Mouse (Mus musculus) heart, embryonic 13.5 days (tissue): Measurements from ENCODE around the gene Sycp1. TPM values are rescaled to one million over a fixed set of nuclear protein-coding genes. Genes with fewer than 3 reads are reported as not detected.

Experiments
- ATAC-seq: fragments of 200-750 bp; cut with Nextera tagmentation; 2 replicates; pipeline ENCODE4 v1.8.0; 2017; ENCODE audit warnings: moderate TSS enrichment; ENCODE audit not compliant: insufficient number of reproducible peaks, low FRiP score, low TSS enrichment; ENCODE audit errors: extremely low read depth
- H3K27ac ChIP-seq: fragments of 300-500 bp; sonication (generic); replicated peaks from 2 replicates; pipeline ENCODE4 v1.5.1; 2015; ENCODE audit warnings: moderate library complexity, mild to moderate bottlenecking, inconsistent platforms
- H3K27me3 ChIP-seq: fragments of 300-500 bp; sonication (generic); replicated peaks from 2 replicates; pipeline ENCODE4 v1.6.1; 2015; ENCODE audit warnings: mild to moderate bottlenecking, inconsistent platforms
- H3K36me3 ChIP-seq: fragments of 300-500 bp; sonication (generic); 2 replicates; pipeline ENCODE4 v1.6.1; 2015; ENCODE audit warnings: mild to moderate bottlenecking, inconsistent platforms
- H3K4me1 ChIP-seq: fragments of 300-500 bp; sonication (generic); 2 replicates; pipeline ENCODE4 v1.6.1; 2015; ENCODE audit warnings: inconsistent platforms
- H3K4me2 ChIP-seq: fragments of 300-500 bp; sonication (generic); 2 replicates; pipeline ENCODE4 v1.6.1; 2015; ENCODE audit warnings: inconsistent platforms, mild to moderate bottlenecking, moderate library complexity
- H3K4me3 ChIP-seq: fragments of 300-500 bp; sonication (generic); 2 replicates; pipeline ENCODE4 v1.5.1; 2015; ENCODE audit warnings: moderate library complexity, mild to moderate bottlenecking, inconsistent platforms
- H3K9ac ChIP-seq: fragments of 300-500 bp; sonication (generic); 2 replicates; pipeline ENCODE4 v1.6.1; 2015; ENCODE audit warnings: inconsistent platforms, mild to moderate bottlenecking, moderate library complexity
- H3K9me3 ChIP-seq: fragments of 300-500 bp; sonication (generic); 2 replicates; pipeline ENCODE4 v1.6.1; 2016; ENCODE audit warnings: inconsistent platforms
- WGBS: fragments of 180-500 bp; shearing (Covaris S2); methylation state at CpG from one replicate; pipeline ENCODE4 v1.1.7; 2015; ENCODE audit warnings: mixed read lengths; 5-methylcytosine and 5-hydroxymethylcytosine counted together
- polyA plus RNA-seq: library from polyadenylated mRNA; unstranded; fragments of >200 nt; fragmentation: Nextera tagmentation; extraction: Ambion mirVana; gene quantifications from 2 replicates; pipeline ENCODE4 v1.2.1, GENCODE M21; 2015

Sycp1 gene
- polyA plus RNA-seq, 1 experiment from 2014 or later: not detected

- H3K9ac ChIP-seq: no peak overlapping the region
- no peaks in the 10 kb centered on the region for H3K27me3 ChIP-seq
- H3K4me3 ChIP-seq: no peak overlapping the region
- no peak for ATAC-seq
- 78% methylated on average over 3 of the region's 3 CpGs for WGBS
- H3K9me3 ChIP-seq: no peaks in the 10 kb centered on the region
- no peak overlapping the region for H3K4me2 ChIP-seq
- no peaks in the 10 kb centered on the region for H3K36me3 ChIP-seq
- no peaks in the 10 kb centered on the region for H3K4me1 ChIP-seq
- H3K27ac ChIP-seq: no peak overlapping the region
Observed at GRCm38 (mm10) chr3:102946312-102946711, 10.4 kb upstream of the Sycp1 start.

- H3K9ac ChIP-seq: no peak overlapping the region
- no peak overlapping the region for H3K27ac ChIP-seq
- ATAC-seq: no peak
- no peaks in the 10 kb centered on the region for H3K36me3 ChIP-seq
- no peak overlapping the region for H3K4me3 ChIP-seq
- H3K27me3 ChIP-seq: no peaks in the 10 kb centered on the region
- no peaks in the 10 kb centered on the region for H3K4me1 ChIP-seq
- WGBS: 81% methylated on average over 1 of the region's 1 CpGs
- H3K9me3 ChIP-seq: no peaks in the 10 kb centered on the region
- no peak overlapping the region for H3K4me2 ChIP-seq
Observed at GRCm38 (mm10) chr3:102938100-102938499, 2.2 kb upstream of the Sycp1 start.

- H3K9ac ChIP-seq: no peak overlapping the region
- no peaks in the 10 kb centered on the region for H3K36me3 ChIP-seq
- ATAC-seq: no peak
- no peak overlapping the region for H3K4me2 ChIP-seq
- H3K9me3 ChIP-seq: no peaks in the 10 kb centered on the region
- H3K27ac ChIP-seq: no peak overlapping the region
- no peaks in the 10 kb centered on the region for H3K4me1 ChIP-seq
- no peaks in the 10 kb centered on the region for H3K27me3 ChIP-seq
- WGBS: 93% methylated on average over 1 of the region's 1 CpGs
- H3K4me3 ChIP-seq: no peak overlapping the region
Observed at GRCm38 (mm10) chr3:102899136-102899535, 36.8 kb downstream of the Sycp1 start.

- Histone ChIP-seq H3K27me3 (no peaks in the 10 kb centered on the region), H3K36me3 (no peaks in the 10 kb centered on the region), H3K4me3 (no peak overlapping the region), H3K9ac (no peak overlapping the region), H3K4me2 (no peak overlapping the region), H3K9me3 (no peaks in the 10 kb centered on the region), H3K27ac (no peak overlapping the region), H3K4me1 (no peaks in the 10 kb centered on the region)
- no peak for ATAC-seq
- WGBS: 73% methylated on average over 4 of the region's 4 CpGs
Observed at GRCm38 (mm10) chr3:102880529-102880928, 55.4 kb downstream of the Sycp1 start.

- Histone ChIP-seq H3K9ac (no peak overlapping the region), H3K27me3 (no peaks in the 10 kb centered on the region)
Observed at GRCm38 (mm10) chr3:102848661-102849060, 87.2 kb downstream of the Sycp1 start.

GRCm38 (mm10) chr3:102842386-102842785 lies 93.5 kb downstream of the Sycp1 start:
- Histone ChIP-seq H3K27ac (no peak overlapping the region), H3K9ac (no peak overlapping the region), H3K9me3 (no peaks in the 10 kb centered on the region), H3K4me2 (no peak overlapping the region), H3K36me3 (no peaks in the 10 kb centered on the region), H3K4me3 (no peak overlapping the region), H3K4me1 (no peaks in the 10 kb centered on the region), H3K27me3 (no peaks in the 10 kb centered on the region)
- ATAC-seq: no peak
- WGBS: 34% methylated on average over 1 of the region's 1 CpGs

More at GRCm38 (mm10) chr3:102848661-102849060, 87.2 kb downstream of the Sycp1 start:
- Histone ChIP-seq H3K27ac (no peak overlapping the region), H3K36me3 (no peaks in the 10 kb centered on the region), H3K4me1 (no peaks in the 10 kb centered on the region), H3K4me2 (no peak overlapping the region), H3K4me3 (no peak overlapping the region), H3K9me3 (no peaks in the 10 kb centered on the region)
- ATAC-seq: no peak

GRCm38 (mm10) chr3:102803937-102804336 lies 132.0 kb downstream of the Sycp1 start:
- no peak overlapping the region for H3K4me2 ChIP-seq
- no peak for ATAC-seq
- H3K4me1 ChIP-seq: no peaks in the 10 kb centered on the region
- H3K36me3 ChIP-seq: no peaks in the 10 kb centered on the region
- 0 out of 2 replicates have a peak, but pooled peaks cover 2% of the 10 kb centered on the region for H3K9me3 ChIP-seq
- WGBS: 5% methylated on average over 3 of the region's 3 CpGs
- H3K27me3 ChIP-seq: no peaks in the 10 kb centered on the region; the same call in 1 of the 2 replicates
- H3K27ac ChIP-seq: no peak overlapping the region
- no peak overlapping the region for H3K4me3 ChIP-seq
- no peak overlapping the region for H3K9ac ChIP-seq

GRCm38 (mm10) chr3:102787369-102787768 lies 148.5 kb downstream of the Sycp1 start:
- H3K9ac ChIP-seq: no peak overlapping the region
- 14% methylated on average over 4 of the region's 4 CpGs for WGBS
- H3K4me3 ChIP-seq: no peak overlapping the region
- no peaks in the 10 kb centered on the region for H3K27me3 ChIP-seq
- H3K4me1 ChIP-seq: no peaks in the 10 kb centered on the region
- no peaks in the 10 kb centered on the region for H3K9me3 ChIP-seq
- H3K4me2 ChIP-seq: no peak overlapping the region
- ATAC-seq: no peak
- H3K36me3 ChIP-seq: no peaks in the 10 kb centered on the region
- no peak overlapping the region for H3K27ac ChIP-seq

GRCm38 (mm10) chr3:102782618-102783017 lies 153.3 kb downstream of the Sycp1 start, which contains the start of gene Tshb:
Tshb (minus strand) TSS chr3:102782718.
- H3K4me2 ChIP-seq: no peak within 1 kb of the TSS
- no peaks in the 10 kb centered on the region for H3K4me1 ChIP-seq
- H3K9me3 ChIP-seq: no peaks in the 10 kb centered on the region
- H3K9ac ChIP-seq: no peak within 1 kb of the TSS
- 58% methylated on average over 2 of the region's 2 CpGs for WGBS
- H3K27me3 ChIP-seq: no peaks in the 10 kb centered on the region
- H3K4me3 ChIP-seq: no peak within 1 kb of the TSS
- H3K27ac ChIP-seq: no peak within 1 kb of the TSS
- ATAC-seq: no peak
- no peaks in the 10 kb centered on the region for H3K36me3 ChIP-seq

- no peaks in the 10 kb centered on the region for H3K4me1 ChIP-seq
- no peak overlapping the region for H3K4me2 ChIP-seq
- no peak overlapping the region for H3K4me3 ChIP-seq
- H3K9me3 ChIP-seq: no peaks in the 10 kb centered on the region
- H3K9ac ChIP-seq: no peak overlapping the region
- H3K36me3 ChIP-seq: peaks cover 28% of the 10 kb centered on the region
- no peak for ATAC-seq
- no peaks in the 10 kb centered on the region for H3K27me3 ChIP-seq
- WGBS: 77% methylated on average over 4 of the region's 4 CpGs
- no peak overlapping the region for H3K27ac ChIP-seq
Observed at GRCm38 (mm10) chr3:102773018-102773417, 162.9 kb downstream of the Sycp1 start.
